Mouse (Mus musculus): ENCODE results near the gene Zmynd15. TPM values are rescaled to one million over a fixed set of nuclear protein-coding genes. Genes with fewer than 3 reads are reported as not detected.

Gene Zmynd15
- total and polyA plus RNA-seq, 3 experiments = 0.14 TPM; not detected in 2

- TF ChIP-seq MYC (IDR thresholded peaks at IDR 0.05; ENCODE audit: low read depth, low read length) (no peak), POLR2AphosphoS2 (IDR thresholded peaks at IDR 0.05; ENCODE audit: low read length) (no peak), NELFE (IDR thresholded peaks at IDR 0.05; ENCODE audit: low read depth, low read length) (no peak), JUND (IDR thresholded peaks at IDR 0.05; ENCODE audit: low read depth, low read length) (0 out of 2 replicates have a peak, but pooled peaks have one; percentile 2), E2F4 (IDR thresholded peaks at IDR 0.05; ENCODE audit: borderline replicate concordance, low read depth, low read length) (no peak)
These were observed 11.9 kb upstream of the Zmynd15 start (continued) for GRCm38 (mm10) chr11:70447373-70447772.

DNA sequence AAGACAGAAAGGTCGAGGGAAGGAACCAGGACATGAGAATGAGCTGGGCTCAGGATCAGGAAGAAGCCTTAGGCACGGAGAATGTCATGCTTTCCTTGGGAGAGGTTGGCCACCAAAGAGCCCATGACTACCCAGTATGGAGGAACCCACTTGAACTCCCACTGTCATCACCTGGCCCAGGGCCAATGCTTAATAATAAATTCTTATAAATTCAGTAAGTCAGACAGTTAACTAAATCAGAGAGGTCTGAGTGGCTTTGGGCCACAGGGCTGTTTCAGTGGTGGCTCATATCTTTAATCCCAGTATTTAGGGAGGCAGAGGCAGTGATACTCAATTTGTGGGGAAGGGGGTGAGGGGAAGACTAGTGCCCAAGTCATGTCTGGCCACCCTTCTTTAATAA is 8.3 kb upstream of the Zmynd15 start:
- no peaks in the 10 kb centered on the region for H3K9me3 ChIP-seq (replicated peaks; ENCODE audit: insufficient read depth, low read length)
- no peak overlapping the region for H3K27ac ChIP-seq (ENCODE audit: control insufficient read depth, low read depth, low read length)
- H3K4me1 ChIP-seq (ENCODE audit: control insufficient read depth in 1 of 2, insufficient read depth in 2 of 2, low read length in 2 of 2) = peaks cover 17 to 44% of the 10 kb centered on the region in 2 experiments
- peaks cover 0 to 39% of the 10 kb centered on the region in 2 experiments; a peak in 2 of 4 replicates for H3K36me3 ChIP-seq (ENCODE audit: control insufficient read depth in 1 of 2, insufficient read depth in 2 of 2, low read length in 2 of 2)
- no peaks in the 10 kb centered on the region for H3K27me3 ChIP-seq (ENCODE audit: control insufficient read depth in 1 of 2, insufficient read depth in 2 of 2, low read length in 2 of 2)
- TF ChIP-seq CHD1 (IDR thresholded peaks at IDR 0.05; ENCODE audit: low read depth, low read length) = no peak
- no peak for TF ChIP-seq MAX (IDR thresholded peaks at IDR 0.05; ENCODE audit: low read length)
- TF ChIP-seq TAL1 (IDR thresholded peaks at IDR 0.05; ENCODE audit: low read length) = no peak
- H3K79me2 ChIP-seq (ENCODE audit: control insufficient read depth, insufficient read depth, low read length, poor library complexity) = peaks cover 6% of the 10 kb centered on the region
- no peak overlapping the region for H3K4me3 ChIP-seq (ENCODE audit: control insufficient read depth in 1 of 2, insufficient read depth in 1 of 2, low read depth in 2 of 2, low read length in 2 of 2)
- no peak for DNase-seq (ENCODE audit: low read depth, low spot score)
- no peak overlapping the region for H3K9ac ChIP-seq (ENCODE audit: control insufficient read depth, low read depth, low read length, poor library complexity, severe bottlenecking)

DNA sequence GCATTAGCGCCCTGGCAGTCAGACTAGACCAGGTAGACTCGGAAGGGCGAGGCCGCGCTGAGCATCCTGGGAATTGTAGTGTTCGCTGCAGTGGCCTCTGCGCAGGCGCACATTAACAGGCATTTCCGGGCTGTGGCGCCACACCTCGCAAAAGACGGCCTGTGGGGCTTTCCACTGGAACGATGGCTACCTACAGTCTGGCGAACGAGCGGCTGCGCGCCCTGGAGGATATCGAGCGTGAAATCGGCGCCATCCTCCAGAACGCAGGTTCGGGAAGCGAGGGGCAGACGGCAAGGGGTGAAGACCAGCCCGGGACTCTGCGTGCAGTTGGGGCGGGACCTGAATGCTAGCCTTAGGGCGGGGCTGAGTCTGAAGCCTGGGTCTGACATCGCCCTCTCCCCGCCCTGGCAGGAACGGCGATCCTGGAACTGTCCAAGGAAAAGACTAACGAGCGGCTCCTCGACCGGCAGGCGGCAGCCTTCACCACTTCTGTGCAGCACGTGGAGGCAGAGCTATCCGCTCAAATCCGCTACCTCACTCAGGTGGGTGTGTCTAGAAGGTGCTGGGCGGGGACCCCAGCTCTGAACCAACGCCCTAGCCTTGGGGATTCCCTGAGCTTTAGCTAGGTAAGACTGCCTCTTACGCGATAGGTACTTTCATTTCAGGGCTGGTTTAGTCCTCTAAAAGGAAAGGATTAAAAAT is 7.3 kb upstream of the Zmynd15 start, which contains the start of gene Med11:
Gene Med11, plus strand, starts transcription at position 123 of the 702 bp plus-strand sequence.
- H3K27ac ChIP-seq (ENCODE audit: control insufficient read depth, low read depth, low read length) = peak within 1 kb of the TSS; percentile 95
- peaks cover 6% of the 10 kb centered on the region for H3K79me2 ChIP-seq (ENCODE audit: control insufficient read depth, insufficient read depth, low read length, poor library complexity)
- H3K9me3 ChIP-seq (replicated peaks; ENCODE audit: insufficient read depth, low read length) = no peaks in the 10 kb centered on the region
- H3K27me3 ChIP-seq (ENCODE audit: control insufficient read depth in 1 of 2, insufficient read depth in 2 of 2, low read length in 2 of 2) = no peaks in the 10 kb centered on the region
- DNase-seq (ENCODE audit: low read depth, low spot score) = peak; percentile 99
- H3K4me3 ChIP-seq (ENCODE audit: control insufficient read depth in 1 of 2, insufficient read depth in 1 of 2, low read depth in 2 of 2, low read length in 2 of 2) = peak within 1 kb of the TSS; percentile 84 to 92
- peaks cover 0 to 29% of the 10 kb centered on the region in 2 experiments; a peak in 2 of 4 replicates for H3K36me3 ChIP-seq (ENCODE audit: control insufficient read depth in 1 of 2, insufficient read depth in 2 of 2, low read length in 2 of 2)
- H3K9ac ChIP-seq (ENCODE audit: control insufficient read depth, low read depth, low read length, poor library complexity, severe bottlenecking) = peak within 1 kb of the TSS; percentile 96
- H3K4me1 ChIP-seq (ENCODE audit: control insufficient read depth in 1 of 2, insufficient read depth in 2 of 2, low read length in 2 of 2) = peaks cover 13 to 34% of the 10 kb centered on the region in 2 experiments
- TF ChIP-seq CHD2 (IDR thresholded peaks at IDR 0.05; ENCODE audit: low read length) (no peak), TAL1 (IDR thresholded peaks at IDR 0.05; ENCODE audit: low read length) (no peak), POLR2AphosphoS5 (IDR thresholded peaks at IDR 0.05; ENCODE audit: borderline replicate concordance, low read depth, low read length) (no peak), ZKSCAN1 (IDR thresholded peaks at IDR 0.05; ENCODE audit: low read depth, low read length) (no peak), ETS1 (IDR thresholded peaks at IDR 0.05; ENCODE audit: low read depth, low read length) (peak; percentile 78), NRF1 (IDR thresholded peaks at IDR 0.05; ENCODE audit: insufficient read depth, low read depth, low read length, poor library complexity, severe bottlenecking) (peak; percentile 93), BHLHE40 (IDR thresholded peaks at IDR 0.05; ENCODE audit: borderline replicate concordance, low read depth, low read length) (peak; percentile 87), CTCF (IDR thresholded peaks at IDR 0.05 in 2 of 3, conservative IDR thresholded peaks at IDR 0.05 in 1 of 3; ENCODE audit: control insufficient read depth in 1 of 3, insufficient read depth in 1 of 3, low read depth in 2 of 3, low read length in 3 of 3, poor library complexity in 1 of 3, severe bottlenecking in 1 of 3) (peak; percentile 75 to 96 (median 89)), E2F4 (IDR thresholded peaks at IDR 0.05; ENCODE audit: borderline replicate concordance, low read depth, low read length) (no peak), NELFE (IDR thresholded peaks at IDR 0.05; ENCODE audit: low read depth, low read length) (peak; percentile 96), MEF2A (IDR thresholded peaks at IDR 0.05; ENCODE audit: extremely low read depth, insufficient replicate concordance, low read depth, low read length, poor library complexity, severe bottlenecking) (0 out of 2 replicates have a peak, but pooled peaks have one; percentile 5), MAX (IDR thresholded peaks at IDR 0.05; ENCODE audit: low read length) (peak; percentile 100), MAZ (IDR thresholded peaks at IDR 0.05; ENCODE audit: low read depth, low read length) (no peak; the same call in none of the 2 replicates), ELF1 (IDR thresholded peaks at IDR 0.05; ENCODE audit: low read depth, low read length) (peak; percentile 99), RAD21 (IDR thresholded peaks at IDR 0.05; ENCODE audit: low read depth, low read length) (peak; percentile 66), TBP (IDR thresholded peaks at IDR 0.05; ENCODE audit: low read depth, low read length) (peak; percentile 48; the same call in 1 of the 2 replicates), RCOR1 (IDR thresholded peaks at IDR 0.05; ENCODE audit: low read depth, low read length) (peak; percentile 48; the same call in 1 of the 2 replicates), HCFC1 (IDR thresholded peaks at IDR 0.05; ENCODE audit: low read depth, low read length) (peak; percentile 98), TCF12 (IDR thresholded peaks at IDR 0.05; ENCODE audit: low read depth, low read length) (peak; percentile 43; the same call in 1 of the 2 replicates), SMC3 (IDR thresholded peaks at IDR 0.05; ENCODE audit: low read depth, low read length) (peak; percentile 83), CHD1 (IDR thresholded peaks at IDR 0.05; ENCODE audit: low read depth, low read length) (no peak), POLR2AphosphoS2 (IDR thresholded peaks at IDR 0.05; ENCODE audit: low read length) (peak; percentile 96), MYC (IDR thresholded peaks at IDR 0.05; ENCODE audit: low read depth, low read length) (peak; percentile 100), GABPA (IDR thresholded peaks at IDR 0.05; ENCODE audit: low read depth, low read length) (no peak), ZC3H11A (IDR thresholded peaks at IDR 0.05; ENCODE audit: low read depth, low read length) (peak; percentile 37)
